Mouse (Mus musculus) limb, embryonic 14.5 days (tissue): ENCODE measurements around the gene Itga10. TPM values are rescaled to one million over a fixed set of nuclear protein-coding genes. Genes with fewer than 3 reads are reported as not detected.
"Not testable (repeated sequence)": the region's sequence is repeated elsewhere in the genome, so short reads cannot be mapped to it uniquely, and the experiment has no call there.

Source experiments
- ATAC-seq: fragments of 200-750 bp; cut with Nextera tagmentation; 2 replicates; pipeline ENCODE4 v1.8.0; 2017; ENCODE audit warnings: low read depth, moderate number of reproducible peaks, moderate TSS enrichment; ENCODE audit not compliant: low FRiP score
- DNase-seq: peaks from one replicate; pipeline ENCODE4 v3.0.0-alpha.2; 2015; ENCODE audit warnings: low spot score
- H3K27ac ChIP-seq: fragments of 300-500 bp; sonication (generic); replicated peaks from 2 replicates; pipeline ENCODE4 v1.5.1; 2014; ENCODE audit warnings: low read depth, mild to moderate bottlenecking, low read length, moderate library complexity, mixed read lengths
- H3K27me3 ChIP-seq: fragments of 300-500 bp; sonication (generic); 2 replicates; pipeline ENCODE4 v1.6.1; 2014; ENCODE audit warnings: low read length, mixed read lengths; ENCODE audit not compliant: control insufficient read depth, insufficient read depth
- H3K36me3 ChIP-seq: fragments of 300-500 bp; sonication (generic); 2 replicates; pipeline ENCODE4 v1.6.1; 2014; ENCODE audit warnings: mild to moderate bottlenecking, low read length, moderate library complexity, mixed read lengths; ENCODE audit not compliant: control insufficient read depth, insufficient read depth
- H3K4me1 ChIP-seq: fragments of 300-500 bp; sonication (generic); 2 replicates; pipeline ENCODE4 v1.6.1; 2014; ENCODE audit warnings: antibody characterized with exemption, low read length, mixed read lengths; ENCODE audit not compliant: control insufficient read depth, insufficient read depth
- H3K4me2 ChIP-seq: fragments of 300-500 bp; sonication (generic); replicated peaks from 2 replicates; pipeline ENCODE4 v1.6.1; 2014; ENCODE audit warnings: low read depth, mild to moderate bottlenecking, low read length, moderate library complexity; ENCODE audit not compliant: severe bottlenecking
- H3K4me3 ChIP-seq: fragments of 300-500 bp; sonication (generic); replicated peaks from 2 replicates; pipeline ENCODE4 v1.5.1; 2014; ENCODE audit warnings: low read length
- H3K9ac ChIP-seq: fragments of 300-500 bp; sonication (generic); 2 replicates; pipeline ENCODE4 v1.6.1; 2014; ENCODE audit warnings: mild to moderate bottlenecking, low read depth, low read length, moderate library complexity; ENCODE audit not compliant: severe bottlenecking
- H3K9me3 ChIP-seq: fragments of 300-500 bp; sonication (generic); 2 replicates; pipeline ENCODE4 v1.6.1; 2016; ENCODE audit warnings: low read length; ENCODE audit not compliant: control insufficient read depth
- POLR2A ChIP-seq: fragments of 200-500 bp; IDR thresholded peaks from 2 replicates; pipeline ENCODE4 v1.8.0; 2012; ENCODE audit warnings: inconsistent platforms, mild to moderate bottlenecking, moderate library complexity, borderline replicate concordance; ENCODE audit not compliant: insufficient read depth, insufficient read length; ENCODE audit errors: extremely low read depth
- WGBS: fragments of 180-500 bp; shearing (Covaris S2); extraction: QIAGEN DNeasy Blood & Tissue Kit; methylation state at CpG from one replicate; pipeline ENCODE4 v1.1.7; 2014; 5-methylcytosine and 5-hydroxymethylcytosine counted together
- polyA plus RNA-seq, 2 experiments: library from polyadenylated mRNA; depleted of rRNA in 1 of 2; stranded (reverse) in 1 of 2; unstranded in 1 of 2; fragments of >200 nt; fragmentation: Nextera tagmentation in 1 of 2; extraction: Ambion mirVana in 1 of 2; gene quantifications; 2 replicates each; pipeline versions ENCODE4 v1.2.1 to v1.2.3; 2012 to 2014

Gene Itga10
- polyA plus RNA-seq, 2 experiments = 3.9 to 25.0 TPM

GRCm38 (mm10) chr3:96680269-96680956 lies 35.0 kb downstream of the Itga10 start:
- Histone ChIP-seq H3K27ac (no peak overlapping the region), H3K9ac (no peak overlapping the region), H3K9me3 (no peaks in the 10 kb centered on the region), H3K36me3 (no peaks in the 10 kb centered on the region), H3K4me1 (peaks cover 6% of the 10 kb centered on the region; the same call in 1 of the 2 replicates), H3K4me3 (no peak overlapping the region), H3K4me2 (no peak overlapping the region), H3K27me3 (0 out of 2 replicates have a peak, but pooled peaks cover 11% of the 10 kb centered on the region)
- TF ChIP-seq POLR2A = no peak
- WGBS = 20% methylated on average over 12 of the region's 12 CpGs
- ATAC-seq (no peak), DNase-seq (no peak)

DNA sequence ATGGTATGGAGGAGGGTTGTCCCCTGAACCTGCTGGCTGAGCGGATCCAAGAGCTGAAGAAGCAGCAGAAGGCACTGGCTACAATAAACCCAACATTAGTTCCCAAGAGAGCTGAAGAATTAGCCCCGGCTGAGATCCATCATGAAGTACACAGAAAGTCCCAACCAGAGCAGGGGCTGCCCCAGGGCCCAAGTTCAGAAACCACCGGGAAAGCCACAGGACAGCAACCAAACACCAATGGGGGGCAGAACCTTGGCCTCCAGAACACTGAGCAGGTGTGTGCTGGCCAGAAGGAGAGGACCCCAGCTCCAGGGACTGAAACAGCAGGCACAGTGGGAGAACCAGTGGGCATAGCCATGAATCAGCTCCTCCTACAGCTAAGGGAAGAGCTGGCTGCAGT lies 38.1 kb downstream of the Itga10 start:
- no peak overlapping the region for H3K9ac ChIP-seq
- no peaks in the 10 kb centered on the region for H3K9me3 ChIP-seq
- H3K4me1 ChIP-seq = peaks cover 6% of the 10 kb centered on the region; the same call in 1 of the 2 replicates
- 78% methylated on average over 3 of the region's 3 CpGs for WGBS
- no peak for DNase-seq
- H3K4me3 ChIP-seq = no peak overlapping the region
- no peak overlapping the region for H3K27ac ChIP-seq
- H3K27me3 ChIP-seq = 0 out of 2 replicates have a peak, but pooled peaks cover 11% of the 10 kb centered on the region
- TF ChIP-seq POLR2A = no peak
- ATAC-seq = no peak
- no peak overlapping the region for H3K4me2 ChIP-seq
- H3K36me3 ChIP-seq = no peaks in the 10 kb centered on the region

- WGBS = 52% methylated on average over 17 of the region's 17 CpGs
- no peak for TF ChIP-seq POLR2A
These were observed 38.9 kb downstream of the Itga10 start for GRCm38 (mm10) chr3:96684151-96684821.

GRCm38 (mm10) chr3:96684822-96685156 lies 39.4 kb downstream of the Itga10 start:
- DNase-seq (no peak), ATAC-seq (no peak)
- Histone ChIP-seq H3K9me3 (no peaks in the 10 kb centered on the region), H3K36me3 (no peaks in the 10 kb centered on the region), H3K27ac (no peak overlapping the region), H3K4me2 (peak overlapping the region; percentile 56), H3K27me3 (0 out of 2 replicates have a peak, but pooled peaks cover 11% of the 10 kb centered on the region), H3K4me1 (peaks cover 6% of the 10 kb centered on the region; the same call in 1 of the 2 replicates), H3K9ac (peak overlapping the region; percentile 49), H3K4me3 (peak overlapping the region; percentile 33)
- WGBS = 25% methylated on average over 28 of the region's 28 CpGs
- TF ChIP-seq POLR2A = no peak

More at GRCm38 (mm10) chr3:96684151-96684821, 38.9 kb downstream of the Itga10 start:
- Histone ChIP-seq H3K4me3 (peak overlapping the region; percentile 33), H3K27ac (no peak overlapping the region), H3K9me3 (no peaks in the 10 kb centered on the region), H3K36me3 (no peaks in the 10 kb centered on the region), H3K4me1 (peaks cover 6% of the 10 kb centered on the region; the same call in 1 of the 2 replicates), H3K9ac (peak overlapping the region; percentile 49), H3K4me2 (peak overlapping the region; percentile 56), H3K27me3 (0 out of 2 replicates have a peak, but pooled peaks cover 11% of the 10 kb centered on the region)
- DNase-seq (no peak), ATAC-seq (no peak)

DNA sequence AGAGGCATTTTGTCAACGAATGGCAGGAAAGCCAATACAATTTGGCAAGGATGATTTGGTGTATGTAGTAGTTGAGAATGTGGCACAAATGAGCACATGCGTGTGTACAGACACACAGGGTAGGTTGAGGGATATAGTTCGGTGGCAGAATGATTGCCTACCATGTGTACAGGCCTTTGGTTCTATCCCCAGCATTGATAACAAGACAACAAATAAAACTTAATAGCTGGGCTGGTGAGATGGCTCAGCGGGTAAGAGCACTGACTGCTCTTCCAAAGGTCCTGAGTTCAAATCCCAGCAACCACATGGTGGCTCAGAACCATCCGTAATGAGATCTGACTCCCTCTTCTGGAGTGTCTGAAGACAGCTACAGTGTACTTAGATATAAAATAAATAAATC lies 40.7 kb downstream of the Itga10 start:
- not testable (repeated sequence) for H3K4me1 ChIP-seq

More for the DNA sequence above, 40.7 kb downstream of the Itga10 start:
- 0 out of 2 replicates have a peak, but pooled peaks cover 11% of the 10 kb centered on the region for H3K27me3 ChIP-seq
- WGBS = 91% methylated on average over 5 of the region's 5 CpGs
- not testable (repeated sequence) for DNase-seq, H3K9me3 ChIP-seq, H3K36me3 ChIP-seq, ATAC-seq, H3K27ac ChIP-seq, H3K4me2 ChIP-seq, H3K9ac ChIP-seq, H3K4me3 ChIP-seq
